Mouse (Mus musculus) granulocyte monocyte progenitor cell, adult 5-6 weeks (primary cell): ENCODE results near the gene Hyal1. TPM values are rescaled to one million over a fixed set of nuclear protein-coding genes. Genes with fewer than 3 reads are reported as not detected.
A peak's percentile ranks its signal among the peaks of the same experiment; 100 is the strongest.
"Not testable (repeated sequence)": the region's sequence is repeated elsewhere in the genome, so short reads cannot be mapped to it uniquely, and the experiment has no call there.

ENCODE experiments used
- ATAC-seq: replicated peaks from 2 replicates; pipeline ENCODE4 v1.8.0; 2016; ENCODE audit warnings: mild to moderate bottlenecking, moderate TSS enrichment, inconsistent platforms; ENCODE audit not compliant: poor library complexity, severe bottlenecking
- total RNA-seq, 2 experiments: library from RNA; stranded (forward) in 1 of 2; stranded (reverse) in 1 of 2; fragments of 200-712, 200-1000 nt in 1 of 2; fragments of >200 nt in 1 of 2; fragmentation: Nextera tagmentation in 1 of 2; gene quantifications; 2 replicates each; pipeline ENCODE4 v1.2.3; 2014 to 2017

Hyal1 gene
- total RNA-seq, 2 experiments from 2014 or later: 1.0 to 1.4 TPM

- ATAC-seq: no peak
These were observed 27.2 kb upstream of the Hyal1 start for GRCm38 (mm10) chr9:107549297-107550074.

- no peak for ATAC-seq
These were observed 26.1 kb upstream of the Hyal1 start for GRCm38 (mm10) chr9:107550491-107551116.

- 0 out of 2 replicates have a peak, but pooled peaks have one; percentile 6 for ATAC-seq
These were observed 25.4 kb upstream of the Hyal1 start, which contains the start of gene Rassf1 for GRCm38 (mm10) chr9:107551117-107551889. TSS of gene Rassf1 (plus strand) at chr9:107551555.

- ATAC-seq: no peak
These were observed 24.8 kb upstream of the Hyal1 start for GRCm38 (mm10) chr9:107551890-107552355.

GRCm38 (mm10) chr9:107552690-107553393 is 23.9 kb upstream of the Hyal1 start:
- no peak for ATAC-seq

- no peak for ATAC-seq
These were observed 23.0 kb upstream of the Hyal1 start for GRCm38 (mm10) chr9:107553541-107554318.

GRCm38 (mm10) chr9:107554319-107554825 is 22.4 kb upstream of the Hyal1 start:
- ATAC-seq: peak; percentile 79

GRCm38 (mm10) chr9:107555031-107555457 is 21.7 kb upstream of the Hyal1 start:
- ATAC-seq: peak; percentile 41

- no peak for ATAC-seq
These were observed 21.0 kb upstream of the Hyal1 start for GRCm38 (mm10) chr9:107555701-107556100.

- no peak for ATAC-seq
These were observed 20.4 kb upstream of the Hyal1 start for GRCm38 (mm10) chr9:107556346-107556745.

GRCm38 (mm10) chr9:107563029-107563581 is 13.6 kb upstream of the Hyal1 start, which contains the start of gene Tusc2:
TSS of gene Tusc2 (plus strand) at chr9:107563255.
- ATAC-seq: peak; percentile 94

- ATAC-seq: not testable (repeated sequence)
These were observed 11.2 kb upstream of the Hyal1 start for GRCm38 (mm10) chr9:107565556-107565955.

- ATAC-seq: 0 out of 2 replicates have a peak, but pooled peaks have one; percentile 17
These were observed 10.6 kb upstream of the Hyal1 start for GRCm38 (mm10) chr9:107566041-107566709.

GRCm38 (mm10) chr9:107566855-107567254 is 9.9 kb upstream of the Hyal1 start:
- no peak for ATAC-seq

GRCm38 (mm10) chr9:107567702-107568319 is 8.9 kb upstream of the Hyal1 start, which contains the start of gene Hyal2:
TSS of gene Hyal2 (plus strand) at chr9:107567945.
- no peak for ATAC-seq

GRCm38 (mm10) chr9:107568331-107569261 is 8.1 kb upstream of the Hyal1 start:
- peak; percentile 55 for ATAC-seq
